ENCODE assay signal across 22 mouse cellular contexts in genomic region chr15:102451666-102452430, GRCm38 (mm10). TPM values are rescaled to one million over a fixed set of nuclear protein-coding genes. Genes with fewer than 3 reads are reported as not detected.
A peak's percentile ranks its signal among the peaks of the same experiment; 100 is the strongest.
DNase-seq lines count a peak whose midpoint lies in the region; ATAC-seq and TF ChIP-seq lines count a peak whose summit lies in the region.
"Had no signal": no experiment of that assay in that cellular context is flagged by ENCODE, and none has a peak within 500 bp of the region (broad histone marks: within the 10 kb centered on the region; RNA-seq: fewer than 3 reads in every experiment).

No protein-coding gene starts in this region.

- H3K9me3 ChIP-seq in ES-Bruce4 (replicated peaks; ENCODE audit: control insufficient read depth, insufficient read depth, low read length, poor library complexity, severe bottlenecking): no peaks in the 10 kb centered on the region
- no peaks in the 10 kb centered on the region for H3K9me3 ChIP-seq in limb, embryonic 10.5 days (replicated peaks)
- H3K9me3 ChIP-seq in forebrain, embryonic 15.5 days: no peaks in the 10 kb centered on the region
- H3K9me3 ChIP-seq: forebrain, embryonic 13.5 days; hindbrain, embryonic 13.5 days; limb, embryonic 15.5 days; lung, embryonic 15.5 days; midbrain, embryonic 15.5 days had no signal

- 0 out of 2 replicates have a peak, but pooled peaks have one; percentile 30 for TF ChIP-seq EP300 in ES-Bruce4 (IDR thresholded peaks at IDR 0.05; ENCODE audit: insufficient read depth, low read depth, low read length)

- H3K27me3 ChIP-seq in ES-Bruce4 (ENCODE audit: control insufficient read depth, insufficient read depth, low read length, poor library complexity, severe bottlenecking): no peaks in the 10 kb centered on the region
- no peaks in the 10 kb centered on the region for H3K27me3 ChIP-seq in limb, embryonic 10.5 days (ENCODE audit: low read depth, poor library complexity, severe bottlenecking)
- H3K27me3 ChIP-seq in forebrain, embryonic 15.5 days: no peaks in the 10 kb centered on the region
- H3K27me3 ChIP-seq: forebrain, embryonic 13.5 days; hindbrain, embryonic 13.5 days; limb, embryonic 15.5 days; lung, embryonic 15.5 days; midbrain, embryonic 15.5 days had no signal

- no peak overlapping the region for H3K4me2 ChIP-seq in forebrain, embryonic 15.5 days (replicated peaks)
- H3K4me2 ChIP-seq: forebrain, embryonic 13.5 days; hindbrain, embryonic 13.5 days; limb, embryonic 15.5 days; midbrain, embryonic 15.5 days had no signal

- H3K36me3 ChIP-seq in ES-Bruce4 (ENCODE audit: control insufficient read depth, insufficient read depth, low read length, poor library complexity, severe bottlenecking): no peaks in the 10 kb centered on the region
- no peaks in the 10 kb centered on the region for H3K36me3 ChIP-seq in limb, embryonic 10.5 days
- no peaks in the 10 kb centered on the region for H3K36me3 ChIP-seq in forebrain, embryonic 15.5 days
- H3K36me3 ChIP-seq: hindbrain, embryonic 13.5 days; limb, embryonic 15.5 days; lung, embryonic 15.5 days; midbrain, embryonic 15.5 days had no signal

- peak overlapping the region; percentile 19 for H3K9ac ChIP-seq in ES-Bruce4 (ENCODE audit: low read depth, poor library complexity, severe bottlenecking)
- no peak overlapping the region for H3K9ac ChIP-seq in forebrain, embryonic 15.5 days (replicated peaks)
- H3K9ac ChIP-seq: forebrain, embryonic 13.5 days; hindbrain, embryonic 13.5 days; limb, embryonic 15.5 days; lung, embryonic 15.5 days; midbrain, embryonic 15.5 days had no signal

- ATAC-seq in forebrain, embryonic 15.5 days (replicated peaks): no peak
- ATAC-seq: forebrain, embryonic 13.5 days; midbrain, embryonic 15.5 days had no signal

- WGBS in limb, embryonic 10.5 days: 82% methylated on average over 26 of the region's 26 CpGs
- 84% methylated on average over 26 of the region's 26 CpGs for whole genome bisulfite sequencing in forebrain, embryonic 15.5 days

- peak; percentile 29 to 50 for DNase-seq in cerebellum, postnatal 14 days
- DNase-seq in cerebellum, adult 8-10 months: no peak
- DNase-seq in gastrocnemius, adult 8-10 months (ENCODE audit: low spot score in 2 of 2): peak; percentile 38 to 50
- peak; percentile 33 to 60 for DNase-seq in lung, postnatal 4 days
- DNase-seq in limb, embryonic 10.5 days (ENCODE audit: low spot score): no peak
- no peak for DNase-seq in cerebellum, adult 11 months
- DNase-seq: B cell, adult 2 months; thymus, postnatal 4 days had no signal

- no peaks in the 10 kb centered on the region for H3K4me1 ChIP-seq in ES-Bruce4 (ENCODE audit: control insufficient read depth, insufficient read depth, low read length)
- H3K4me1 ChIP-seq in limb, embryonic 10.5 days: peaks cover 2% of the 10 kb centered on the region; the same call in 1 of the 2 replicates
- H3K4me1 ChIP-seq in forebrain, embryonic 15.5 days: no peaks in the 10 kb centered on the region
- H3K4me1 ChIP-seq: forebrain, embryonic 13.5 days; hindbrain, embryonic 13.5 days; limb, embryonic 15.5 days; lung, embryonic 15.5 days; midbrain, embryonic 15.5 days had no signal

- peak; percentile 21 for TF ChIP-seq POLR2A in ES-Bruce4 (IDR thresholded peaks at IDR 0.05; ENCODE audit: insufficient read depth, low read length)

- no peak for TF ChIP-seq CTCF in ES-Bruce4 (IDR thresholded peaks at IDR 0.05; ENCODE audit: low read depth, low read length)

- no peak overlapping the region for H3K27ac ChIP-seq in ES-Bruce4 (ENCODE audit: insufficient read depth, low read length)
- no peak overlapping the region for H3K27ac ChIP-seq in limb, embryonic 10.5 days
- no peak overlapping the region for H3K27ac ChIP-seq in forebrain, embryonic 15.5 days (replicated peaks)
- H3K27ac ChIP-seq: forebrain, embryonic 13.5 days; hindbrain, embryonic 13.5 days; limb, embryonic 15.5 days; lung, embryonic 15.5 days; midbrain, embryonic 15.5 days had no signal

- peak overlapping the region; percentile 64 for H3K4me3 ChIP-seq in ES-Bruce4 (ENCODE audit: low read depth, low read length)
- H3K4me3 ChIP-seq in limb, embryonic 10.5 days: no peak overlapping the region
- H3K4me3 ChIP-seq in forebrain, embryonic 15.5 days: no peak overlapping the region
- H3K4me3 ChIP-seq: forebrain, embryonic 13.5 days; hindbrain, embryonic 13.5 days; limb, embryonic 15.5 days; lung, embryonic 15.5 days; midbrain, embryonic 15.5 days had no signal

RNA-seq across cellular contexts. Expression of gene Amhr2, which starts 6.7 kb away (rescaled TPM):
- polyA plus RNA-seq in ES-Bruce4 (2011; ENCODE audit: insufficient read depth, insufficient read length, low read depth, missing spikeins): 1.8 and 2.8 TPM in 2 replicates
- 10 to 100 TPM in 3 of 4 experiments, 1 to 10 TPM in 1; 9.9 to 14.2 (median 11.7) TPM for total RNA-seq in gastrocnemius, adult 8-10 months (2022)
- polyA plus RNA-seq in limb, embryonic 10.5 days (2016; fragmentation: Nextera tagmentation; extraction: Ambion mirVana): 0.15 TPM in 1 of 2 replicates, not detected in the other
- 0.15 and 0.83 TPM in 2 replicates for polyA plus RNA-seq in forebrain, embryonic 15.5 days (2015; fragmentation: Nextera tagmentation; extraction: Ambion mirVana)
- total RNA-seq: common myeloid progenitor, adult 5-6 weeks; granulocyte monocyte progenitor cell, adult 5-6 weeks had no signal
- polyA plus RNA-seq: neural tube, embryonic 11.5 days had no signal

RNA-seq across cellular contexts. Expression of gene Prr13, which starts 7.0 kb away (rescaled TPM):
- 49.7 and 55.4 TPM in 2 replicates for polyA plus RNA-seq in ES-Bruce4 (2011; ENCODE audit: insufficient read depth, insufficient read length, low read depth, missing spikeins)
- 10 to 100 TPM; 16.4 to 22.3 (median 20.2) TPM for total RNA-seq in gastrocnemius, adult 8-10 months (2022)
- polyA plus RNA-seq in limb, embryonic 10.5 days (2016; fragmentation: Nextera tagmentation; extraction: Ambion mirVana): 57.6 and 60.5 TPM in 2 replicates
- 85.8 and 89.1 TPM in 2 replicates for polyA plus RNA-seq in forebrain, embryonic 15.5 days (2015; fragmentation: Nextera tagmentation; extraction: Ambion mirVana)

RNA-seq across cellular contexts. Expression of gene Pcbp2, which starts 18.5 kb away (rescaled TPM):
- 1,129 and 1,194 TPM in 2 replicates for polyA plus RNA-seq in ES-Bruce4 (2011; ENCODE audit: insufficient read depth, insufficient read length, low read depth, missing spikeins)
- 100 to 1,000 TPM; 379 to 451 (median 385) TPM for total RNA-seq in gastrocnemius, adult 8-10 months (2022)
- 230 and 235 TPM in 2 replicates for polyA plus RNA-seq in limb, embryonic 10.5 days (2016; fragmentation: Nextera tagmentation; extraction: Ambion mirVana)
- 155 and 161 TPM in 2 replicates for polyA plus RNA-seq in forebrain, embryonic 15.5 days (2015; fragmentation: Nextera tagmentation; extraction: Ambion mirVana)

RNA-seq across cellular contexts. Expression of gene Sp1, which starts 45.9 kb away (rescaled TPM):
- polyA plus RNA-seq in ES-Bruce4 (2011; ENCODE audit: insufficient read depth, insufficient read length, low read depth, missing spikeins): 103 and 106 TPM in 2 replicates
- total RNA-seq in gastrocnemius, adult 8-10 months (2022): 10 to 100 TPM; 17.9 to 22.2 (median 20.5) TPM
- 9.1 and 9.8 TPM in 2 replicates for polyA plus RNA-seq in limb, embryonic 10.5 days (2016; fragmentation: Nextera tagmentation; extraction: Ambion mirVana)
- polyA plus RNA-seq in forebrain, embryonic 15.5 days (2015; fragmentation: Nextera tagmentation; extraction: Ambion mirVana): 5.4 and 5.6 TPM in 2 replicates

RNA-seq across cellular contexts. Expression of gene Gm10337, which starts 51.7 kb away (rescaled TPM):
- not detected in 2 replicates for polyA plus RNA-seq in ES-Bruce4 (2011; ENCODE audit: insufficient read depth, insufficient read length, low read depth, missing spikeins)
- not detected for total RNA-seq in gastrocnemius, adult 8-10 months (2022)
- polyA plus RNA-seq in limb, embryonic 10.5 days (2016; fragmentation: Nextera tagmentation; extraction: Ambion mirVana): 3.8 and 4.8 TPM in 2 replicates
- polyA plus RNA-seq in forebrain, embryonic 15.5 days (2015; fragmentation: Nextera tagmentation; extraction: Ambion mirVana): 6.0 and 6.1 TPM in 2 replicates
- total RNA-seq: common myeloid progenitor, adult 5-6 weeks; granulocyte monocyte progenitor cell, adult 5-6 weeks; left cerebral cortex, adult 18-20 months had no signal
- polyA plus RNA-seq: heart, postnatal 0 days; lung, embryonic 15.5 days; small intestine, adult 2 months; testis, adult 2 months had no signal

Comparison
In these comparisons a context has a peak if more than half of its experiments do, and no peak if none do; other contexts are left out.
1. DNase-seq: peak in cerebellum, postnatal 14 days (2 of 2), gastrocnemius, adult 8-10 months (2 of 2) and lung, postnatal 4 days (2 of 2); none in cerebellum, adult 8-10 months (single experiment), limb, embryonic 10.5 days (single experiment) and cerebellum, adult 11 months (single experiment).